Mouse (Mus musculus) kidney, embryonic 14.5 days (tissue): ENCODE data around the gene Gm49383. TPM values are rescaled to one million over a fixed set of nuclear protein-coding genes. Genes with fewer than 3 reads are reported as not detected.

Source experiments
- ATAC-seq: fragments of 200-750 bp; cut with Nextera tagmentation; 2 replicates; pipeline ENCODE4 v1.8.0; 2017; ENCODE audit warnings: moderate number of reproducible peaks, mild to moderate bottlenecking, moderate TSS enrichment, moderate library complexity; ENCODE audit not compliant: low FRiP score, low TSS enrichment
- H3K27ac ChIP-seq: fragments of 300-500 bp; sonication (generic); 2 replicates; pipeline ENCODE4 v1.5.1; 2014; ENCODE audit warnings: low read depth, mild to moderate bottlenecking, low read length, moderate library complexity, mixed read lengths
- H3K27me3 ChIP-seq: fragments of 300-500 bp; sonication (generic); 2 replicates; pipeline ENCODE4 v1.6.1; 2014; ENCODE audit warnings: mild to moderate bottlenecking, low read length; ENCODE audit not compliant: control insufficient read depth, insufficient read depth
- H3K36me3 ChIP-seq: fragments of 300-500 bp; sonication (generic); 2 replicates; pipeline ENCODE4 v1.6.1; 2014; ENCODE audit warnings: low read length, mixed read lengths; ENCODE audit not compliant: control insufficient read depth, insufficient read depth
- H3K4me1 ChIP-seq: fragments of 300-500 bp; sonication (generic); 2 replicates; pipeline ENCODE4 v1.6.1; 2014; ENCODE audit warnings: low read length, mixed read lengths; ENCODE audit not compliant: control insufficient read depth, insufficient read depth
- H3K4me2 ChIP-seq: fragments of 300-500 bp; sonication (generic); replicated peaks from 2 replicates; pipeline ENCODE4 v1.6.1; 2014; ENCODE audit warnings: low read depth, mild to moderate bottlenecking, low read length
- H3K4me3 ChIP-seq: fragments of 300-500 bp; sonication (generic); 2 replicates; pipeline ENCODE4 v1.5.1; 2014; ENCODE audit warnings: mild to moderate bottlenecking, low read length
- H3K9ac ChIP-seq: fragments of 300-500 bp; sonication (generic); 2 replicates; pipeline ENCODE4 v1.6.1; 2014; ENCODE audit warnings: low read depth, mild to moderate bottlenecking, low read length, moderate library complexity
- H3K9me3 ChIP-seq: fragments of 300-500 bp; sonication (generic); 2 replicates; pipeline ENCODE4 v1.6.1; 2016; ENCODE audit warnings: low read length; ENCODE audit not compliant: control insufficient read depth
- WGBS: fragments of 180-500 bp; shearing (Covaris S2); extraction: QIAGEN DNeasy Blood & Tissue Kit; methylation state at CpG from one replicate; pipeline ENCODE4 v1.1.7; 2014; 5-methylcytosine and 5-hydroxymethylcytosine counted together
- polyA plus RNA-seq: library from polyadenylated mRNA; unstranded; fragments of >200 nt; fragmentation: Nextera tagmentation; extraction: Ambion mirVana; gene quantifications from 2 replicates; pipeline ENCODE4 v1.2.1, GENCODE M21; 2014

Gene Gm49383
- polyA plus RNA-seq, 1 experiment from 2014 or later: 33.4 TPM

GRCm38 (mm10) chr12:69207926-69208325 lies 11.0 kb upstream of the Gm49383 start:
- no peak overlapping the region for H3K27ac ChIP-seq
- H3K4me3 ChIP-seq: no peak overlapping the region
- H3K4me1 ChIP-seq: no peaks in the 10 kb centered on the region
- H3K9ac ChIP-seq: no peak overlapping the region
- no peak overlapping the region for H3K4me2 ChIP-seq
- H3K9me3 ChIP-seq: no peaks in the 10 kb centered on the region
- 95% methylated on average over 7 of the region's 7 CpGs for WGBS
- no peak for ATAC-seq
- no peaks in the 10 kb centered on the region for H3K27me3 ChIP-seq
- H3K36me3 ChIP-seq: peaks cover 34% of the 10 kb centered on the region

- no peak for ATAC-seq
- Histone ChIP-seq H3K27me3 (no peaks in the 10 kb centered on the region), H3K36me3 (peaks cover 36% of the 10 kb centered on the region), H3K4me2 (no peak overlapping the region), H3K4me1 (no peaks in the 10 kb centered on the region), H3K27ac (no peak overlapping the region), H3K4me3 (no peak overlapping the region), H3K9ac (no peak overlapping the region), H3K9me3 (no peaks in the 10 kb centered on the region)
- 95% methylated on average over 8 of the region's 8 CpGs for WGBS
Measured at GRCm38 (mm10) chr12:69207396-69207795, 10.5 kb upstream of the Gm49383 start.

- Histone ChIP-seq H3K4me3 (no peak within 1 kb of the TSS), H3K4me2 (no peak within 1 kb of the TSS), H3K4me1 (0 out of 2 replicates have a peak, but pooled peaks cover 3% of the 10 kb centered on the region), H3K9ac (no peak within 1 kb of the TSS), H3K27me3 (no peaks in the 10 kb centered on the region), H3K36me3 (peaks cover 39% of the 10 kb centered on the region), H3K27ac (no peak within 1 kb of the TSS), H3K9me3 (no peaks in the 10 kb centered on the region)
- WGBS: 91% methylated on average over 16 of the region's 16 CpGs
- no peak for ATAC-seq
Measured at GRCm38 (mm10) chr12:69204052-69204833, 7.3 kb upstream of the Gm49383 start, which contains the start of gene Gm49384. Gene Gm49384, minus strand, starts transcription at chr12:69204267.

GRCm38 (mm10) chr12:69198985-69199384 lies 2.1 kb upstream of the Gm49383 start:
- Histone ChIP-seq H3K4me1 (peaks cover 21% of the 10 kb centered on the region), H3K9ac (no peak overlapping the region), H3K27ac (no peak overlapping the region), H3K36me3 (peaks cover 29% of the 10 kb centered on the region), H3K4me2 (peak overlapping the region; percentile 82; the same call in 1 of the 2 replicates), H3K9me3 (no peaks in the 10 kb centered on the region), H3K27me3 (no peaks in the 10 kb centered on the region), H3K4me3 (no peak overlapping the region)
- no peak for ATAC-seq

GRCm38 (mm10) chr12:69198164-69198535 lies 1.2 kb upstream of the Gm49383 start, which contains the start of gene Dnaaf2:
Gene Dnaaf2, minus strand, starts transcription at chr12:69198429.
- under 1% methylated on average over 18 of the region's 18 CpGs for WGBS
- Histone ChIP-seq H3K36me3 (peaks cover 29% of the 10 kb centered on the region), H3K27me3 (no peaks in the 10 kb centered on the region), H3K9me3 (no peaks in the 10 kb centered on the region), H3K4me1 (peaks cover 21% of the 10 kb centered on the region), H3K9ac (peak within 1 kb of the TSS; percentile 77), H3K27ac (peak within 1 kb of the TSS; percentile 45; the same call in 1 of the 2 replicates), H3K4me2 (peak within 1 kb of the TSS; percentile 82), H3K4me3 (peak within 1 kb of the TSS; percentile 73)
- peak; percentile 66 for ATAC-seq

- H3K36me3 ChIP-seq: peaks cover 28% of the 10 kb centered on the region
- WGBS: under 1% methylated on average over 89 of the region's 94 CpGs
- ATAC-seq: peak; percentile 75
Measured at GRCm38 (mm10) chr12:69197378-69198163, 667 bp upstream of the Gm49383 start.

GRCm38 (mm10) chr12:69192637-69193036 lies 4.3 kb downstream of the Gm49383 start:
- Histone ChIP-seq H3K4me1 (peaks cover 7% of the 10 kb centered on the region), H3K4me3 (no peak overlapping the region), H3K27ac (no peak overlapping the region), H3K27me3 (no peaks in the 10 kb centered on the region), H3K9ac (no peak overlapping the region), H3K36me3 (peaks cover 39% of the 10 kb centered on the region), H3K4me2 (no peak overlapping the region), H3K9me3 (no peaks in the 10 kb centered on the region)
- ATAC-seq: no peak
- 97% methylated on average over 2 of the region's 2 CpGs for WGBS

More at GRCm38 (mm10) chr12:69197378-69198163, 667 bp upstream of the Gm49383 start:
- Histone ChIP-seq H3K4me3 (peak overlapping the region; percentile 73), H3K27ac (peak overlapping the region; percentile 45; the same call in 1 of the 2 replicates), H3K4me2 (peak overlapping the region; percentile 82), H3K9me3 (no peaks in the 10 kb centered on the region), H3K9ac (peak overlapping the region; percentile 77), H3K27me3 (no peaks in the 10 kb centered on the region), H3K4me1 (peaks cover 21% of the 10 kb centered on the region)

GRCm38 (mm10) chr12:69191396-69191795 lies 5.5 kb downstream of the Gm49383 start:
- H3K4me1 ChIP-seq: peaks cover 15% of the 10 kb centered on the region
- ATAC-seq: no peak
- H3K27me3 ChIP-seq: no peaks in the 10 kb centered on the region
- no peaks in the 10 kb centered on the region for H3K9me3 ChIP-seq
- no peak overlapping the region for H3K4me2 ChIP-seq
- no peak overlapping the region for H3K9ac ChIP-seq
- H3K4me3 ChIP-seq: no peak overlapping the region
- peaks cover 44% of the 10 kb centered on the region for H3K36me3 ChIP-seq
- WGBS: 98% methylated on average over 5 of the region's 5 CpGs
- no peak overlapping the region for H3K27ac ChIP-seq

GRCm38 (mm10) chr12:69190522-69190921 lies 6.4 kb downstream of the Gm49383 start:
- 97% methylated on average over 1 of the region's 1 CpGs for WGBS
- H3K4me3 ChIP-seq: no peak overlapping the region
- H3K27ac ChIP-seq: no peak overlapping the region
- H3K4me1 ChIP-seq: peaks cover 14% of the 10 kb centered on the region
- no peak overlapping the region for H3K9ac ChIP-seq
- no peaks in the 10 kb centered on the region for H3K9me3 ChIP-seq
- H3K4me2 ChIP-seq: no peak overlapping the region
- no peaks in the 10 kb centered on the region for H3K27me3 ChIP-seq
- peaks cover 45% of the 10 kb centered on the region for H3K36me3 ChIP-seq
- no peak for ATAC-seq
